In genomic region chrX:99002065-99002464, GRCm38 (mm10) we compare ENCODE assay signal across 21 mouse cellular contexts. TPM values are rescaled to one million over a fixed set of nuclear protein-coding genes. Genes with fewer than 3 reads are reported as not detected.
DNase-seq lines count a peak whose midpoint lies in the region; ATAC-seq and TF ChIP-seq lines count a peak whose summit lies in the region.
"Had no signal": no experiment of that assay in that cellular context is flagged by ENCODE, and none has a peak within 500 bp of the region (broad histone marks: within the 10 kb centered on the region; RNA-seq: fewer than 3 reads in every experiment).

No protein-coding gene starts in this region.

- WGBS in heart, embryonic 14.5 days: 42% methylated on average over 6 of the region's 6 CpGs
- WGBS in lung, embryonic 14.5 days: 46% methylated on average over 6 of the region's 6 CpGs
- 44% methylated on average over 6 of the region's 6 CpGs for WGBS in lung, adult 2 months

- H3K36me3 ChIP-seq in heart, embryonic 14.5 days (ENCODE audit: control insufficient read depth, insufficient read depth, low read length): no peaks in the 10 kb centered on the region
- no peaks in the 10 kb centered on the region for H3K36me3 ChIP-seq in lung, embryonic 14.5 days (ENCODE audit: insufficient read depth)
- H3K36me3 ChIP-seq: forebrain, embryonic 12.5 days; hindbrain, embryonic 15.5 days; limb, embryonic 15.5 days; liver, embryonic 15.5 days had no signal

- H3K4me1 ChIP-seq in heart, embryonic 14.5 days (ENCODE audit: control insufficient read depth in 2 of 2, insufficient read depth in 2 of 2, low read length in 2 of 2): peaks cover 16 to 18% of the 10 kb centered on the region in 2 experiments
- H3K4me1 ChIP-seq in lung, embryonic 14.5 days (ENCODE audit: insufficient read depth): no peaks in the 10 kb centered on the region
- peaks cover 3% of the 10 kb centered on the region; the same call in 1 of the 2 replicates for H3K4me1 ChIP-seq in lung, adult 2 months (ENCODE audit: control insufficient read depth, insufficient read depth, low read length)
- H3K4me1 ChIP-seq: forebrain, embryonic 12.5 days; hindbrain, embryonic 15.5 days; limb, embryonic 15.5 days; liver, embryonic 15.5 days had no signal

- no peak for TF ChIP-seq CTCF in lung, embryonic 14.5 days (IDR thresholded peaks at IDR 0.05; ENCODE audit: low read depth)
- TF ChIP-seq CTCF in lung, adult 2 months (IDR thresholded peaks at IDR 0.05; ENCODE audit: insufficient read depth, low read length): no peak

- H3K4me2 ChIP-seq in heart, embryonic 14.5 days (ENCODE audit: low read length): no peak overlapping the region
- no peak overlapping the region for H3K4me2 ChIP-seq in lung, embryonic 14.5 days
- H3K4me2 ChIP-seq: forebrain, embryonic 12.5 days; hindbrain, embryonic 15.5 days; liver, embryonic 15.5 days had no signal

- no peak for ATAC-seq in heart, embryonic 14.5 days (ENCODE audit: insufficient number of reproducible peaks, insufficient read depth, low FRiP score, low read depth)
- no peak for ATAC-seq in lung, embryonic 14.5 days (ENCODE audit: insufficient read depth)

- no peaks in the 10 kb centered on the region for H3K27me3 ChIP-seq in heart, embryonic 14.5 days (ENCODE audit: control insufficient read depth, insufficient read depth, low read length)
- no peaks in the 10 kb centered on the region for H3K27me3 ChIP-seq in lung, embryonic 14.5 days (ENCODE audit: insufficient read depth, low read length)
- H3K27me3 ChIP-seq: hindbrain, embryonic 15.5 days; liver, embryonic 15.5 days had no signal

- H3K9ac ChIP-seq in heart, embryonic 14.5 days (ENCODE audit: low read length): no peak overlapping the region
- H3K9ac ChIP-seq in lung, embryonic 14.5 days: no peak overlapping the region
- H3K9ac ChIP-seq: forebrain, embryonic 12.5 days; hindbrain, embryonic 15.5 days; limb, embryonic 15.5 days; liver, embryonic 15.5 days had no signal

- no peak overlapping the region for H3K4me3 ChIP-seq in heart, embryonic 14.5 days (ENCODE audit: control insufficient read depth in 1 of 2, insufficient read depth in 1 of 2, low read depth in 1 of 2, low read length in 2 of 2)
- H3K4me3 ChIP-seq in lung, embryonic 14.5 days (ENCODE audit: low read depth, low read length): no peak overlapping the region
- H3K4me3 ChIP-seq in lung, adult 2 months (replicated peaks; ENCODE audit: extremely low read depth, low read depth, low read length): no peak overlapping the region
- H3K4me3 ChIP-seq: forebrain, embryonic 12.5 days; hindbrain, embryonic 15.5 days; limb, embryonic 15.5 days; liver, embryonic 15.5 days; myocyte had no signal

- no peak for TF ChIP-seq POLR2A in lung, adult 2 months (IDR thresholded peaks at IDR 0.05; ENCODE audit: borderline replicate concordance, extremely low read depth, low read depth, low read length)

- H3K9me3 ChIP-seq in heart, embryonic 14.5 days (ENCODE audit: control insufficient read depth, low read length): no peaks in the 10 kb centered on the region
- H3K9me3 ChIP-seq in lung, embryonic 14.5 days (ENCODE audit: low read depth, low read length): no peaks in the 10 kb centered on the region
- H3K9me3 ChIP-seq: forebrain, embryonic 12.5 days; hindbrain, embryonic 15.5 days; limb, embryonic 15.5 days; liver, embryonic 15.5 days; megakaryocyte, embryonic 14.5 days had no signal

- H3K27ac ChIP-seq in heart, embryonic 14.5 days (replicated peaks in 1 of 2; ENCODE audit: control insufficient read depth in 1 of 2, insufficient read depth in 1 of 2, low read depth in 2 of 2, low read length in 2 of 2): peak overlapping the region; percentile 56 to 66
- H3K27ac ChIP-seq in lung, embryonic 14.5 days (ENCODE audit: low read depth): no peak overlapping the region
- H3K27ac ChIP-seq: forebrain, embryonic 12.5 days; hindbrain, embryonic 15.5 days; limb, embryonic 15.5 days; liver, embryonic 15.5 days had no signal

- DNase-seq in adrenal gland, adult (ENCODE audit: inconsistent age in 2 of 2, low spot score in 1 of 2): peak; percentile 26 to 50
- no peak for DNase-seq in adrenal gland, postnatal 14 days
- DNase-seq in heart, adult 18-20 months: no peak
- DNase-seq in lung, embryonic 14.5 days: peak; percentile 9
- no peak for DNase-seq in lung, adult 2 months
- DNase-seq in lung, postnatal 4 days: peak; percentile 48 to 62
- DNase-seq in thymus, postnatal 4 days: no peak
- DNase-seq: adrenal gland, adult 8-10 months; cerebellum, adult 18-20 months; gastrocnemius, postnatal 14 days; heart, postnatal 10 days; kidney, postnatal 14 days; midbrain, embryonic 14.5 days; thymus, adult 18-20 months had no signal

RNA-seq across cellular contexts. Expression of gene Stard8, which starts 1.0 kb away (rescaled TPM):
- total RNA-seq in adrenal gland, postnatal 14 days (2021): 31.1 and 32.3 TPM in 2 replicates
- polyA plus RNA-seq in heart, embryonic 14.5 days (2014; fragmentation: Nextera tagmentation; extraction: Ambion mirVana): 11.3 and 12.0 TPM in 2 replicates
- 10 to 100 TPM; 28.1 to 30.4 TPM for total RNA-seq in heart, adult 18-20 months (2021)
- polyA plus RNA-seq in lung, embryonic 14.5 days (2014; fragmentation: Nextera tagmentation; extraction: Ambion mirVana): 11.3 and 11.4 TPM in 2 replicates
- polyA plus RNA-seq in lung, adult 2 months (2012; rRNA removed): 87.0 and 89.6 TPM in 2 replicates

Comparison
In these comparisons a context has a peak if more than half of its experiments do, and no peak if none do; other contexts are left out.
1. DNase-seq: peak in adrenal gland, adult (2 of 2), lung, embryonic 14.5 days (single experiment) and lung, postnatal 4 days (2 of 2); none in adrenal gland, postnatal 14 days (single experiment), heart, adult 18-20 months (0 of 2), lung, adult 2 months (single experiment) and thymus, postnatal 4 days (single experiment).